Mouse (Mus musculus) lung, embryonic 15.5 days (tissue): ENCODE measurements around the gene Maats1. TPM values are rescaled to one million over a fixed set of nuclear protein-coding genes. Genes with fewer than 3 reads are reported as not detected.

Source experiments
- ATAC-seq: fragments of 200-750 bp; cut with Nextera tagmentation; 2 replicates; pipeline ENCODE4 v1.8.0; 2017; ENCODE audit warnings: moderate number of reproducible peaks, borderline replicate concordance; ENCODE audit not compliant: low FRiP score, low TSS enrichment; ENCODE audit errors: extremely low read depth
- H3K27ac ChIP-seq: fragments of 300-500 bp; sonication (generic); 2 replicates; pipeline ENCODE4 v1.5.1; 2015; ENCODE audit warnings: moderate library complexity, mild to moderate bottlenecking, inconsistent platforms
- H3K27me3 ChIP-seq: fragments of 300-500 bp; sonication (generic); 2 replicates; pipeline ENCODE4 v1.6.1; 2015; ENCODE audit warnings: inconsistent platforms
- H3K36me3 ChIP-seq: fragments of 300-500 bp; sonication (generic); 2 replicates; pipeline ENCODE4 v1.6.1; 2015; ENCODE audit warnings: inconsistent platforms
- H3K4me1 ChIP-seq: fragments of 300-500 bp; sonication (generic); 2 replicates; pipeline ENCODE4 v1.6.1; 2015; ENCODE audit warnings: inconsistent platforms
- H3K4me2 ChIP-seq: fragments of 300-500 bp; sonication (generic); 2 replicates; pipeline ENCODE4 v1.6.1; 2015; ENCODE audit warnings: inconsistent platforms, mild to moderate bottlenecking, moderate library complexity
- H3K4me3 ChIP-seq: fragments of 300-500 bp; sonication (generic); 2 replicates; pipeline ENCODE4 v1.5.1; 2015; ENCODE audit warnings: mild to moderate bottlenecking, inconsistent platforms
- H3K9ac ChIP-seq: fragments of 300-500 bp; sonication (generic); 2 replicates; pipeline ENCODE4 v1.6.1; 2015; ENCODE audit warnings: inconsistent platforms
- H3K9me3 ChIP-seq: fragments of 300-500 bp; sonication (generic); 2 replicates; pipeline ENCODE4 v1.6.1; 2016; ENCODE audit warnings: inconsistent platforms
- WGBS: fragments of 180-500 bp; shearing (Covaris S2); methylation state at CpG from one replicate; pipeline ENCODE4 v1.1.7; 2015; 5-methylcytosine and 5-hydroxymethylcytosine counted together
- polyA plus RNA-seq: library from polyadenylated mRNA; unstranded; fragments of >200 nt; fragmentation: Nextera tagmentation; extraction: Ambion mirVana; gene quantifications from 2 replicates; pipeline ENCODE4 v1.2.1, GENCODE M21; 2015

Gene Maats1
- polyA plus RNA-seq, 1 experiment from 2014 or later: 0.65 TPM

GRCm38 (mm10) chr16:38377546-38377945 lies 35.6 kb upstream of the Maats1 start:
- Histone ChIP-seq H3K36me3 (no peaks in the 10 kb centered on the region), H3K9ac (no peak overlapping the region), H3K4me1 (0 out of 2 replicates have a peak, but pooled peaks cover 7% of the 10 kb centered on the region), H3K9me3 (no peaks in the 10 kb centered on the region), H3K4me3 (no peak overlapping the region), H3K4me2 (no peak overlapping the region), H3K27ac (no peak overlapping the region), H3K27me3 (no peaks in the 10 kb centered on the region)
- no peak for ATAC-seq
- 80% methylated on average over 6 of the region's 6 CpGs for WGBS

- Histone ChIP-seq H3K36me3 (no peaks in the 10 kb centered on the region), H3K9me3 (no peaks in the 10 kb centered on the region), H3K4me2 (peak overlapping the region; percentile 54), H3K9ac (peak overlapping the region; percentile 36; the same call in 1 of the 2 replicates), H3K4me1 (0 out of 2 replicates have a peak, but pooled peaks cover 7% of the 10 kb centered on the region), H3K27me3 (no peaks in the 10 kb centered on the region), H3K27ac (peak overlapping the region; percentile 41; the same call in 1 of the 2 replicates), H3K4me3 (peak overlapping the region; percentile 38)
- 42% methylated on average over 8 of the region's 8 CpGs for WGBS
- ATAC-seq: no peak
These were observed 34.9 kb upstream of the Maats1 start for GRCm38 (mm10) chr16:38376841-38377249.

DNA sequence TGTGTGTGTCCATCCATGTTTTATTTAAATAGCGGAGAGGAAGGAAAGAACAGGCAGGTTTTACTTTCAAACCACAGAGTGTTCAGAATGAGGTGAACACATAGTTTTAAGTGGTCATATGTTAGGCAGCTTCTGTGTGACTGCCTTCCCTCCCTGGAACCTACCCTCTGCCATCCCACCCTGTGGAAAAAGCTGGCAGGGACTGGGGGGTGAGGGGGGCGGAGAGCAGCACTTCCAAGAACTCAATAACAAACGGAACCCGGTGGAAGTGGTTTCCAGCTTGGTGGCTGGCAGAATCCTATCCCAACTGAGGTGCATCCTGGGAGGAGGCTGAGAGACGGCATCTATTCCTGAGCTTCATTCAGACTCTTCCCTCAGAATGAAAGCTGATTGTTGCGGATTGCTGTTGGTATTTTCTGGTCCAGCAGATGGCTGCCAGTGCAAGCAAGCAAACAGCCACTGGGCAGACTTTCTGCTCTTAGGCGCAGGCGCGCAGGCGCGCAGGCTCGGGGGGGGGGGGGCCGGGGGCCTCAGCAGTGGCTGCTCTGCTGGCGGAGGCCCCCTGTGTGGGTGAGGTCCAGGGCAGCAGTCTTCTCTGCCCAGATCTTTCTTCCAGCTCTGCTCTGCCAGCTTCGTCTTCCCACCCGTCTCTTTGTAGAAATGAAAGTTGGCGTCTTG lies 34.4 kb upstream of the Maats1 start:
- WGBS: 21% methylated on average over 17 of the region's 17 CpGs
- Histone ChIP-seq H3K27ac (peak overlapping the region; percentile 41; the same call in 1 of the 2 replicates), H3K36me3 (no peaks in the 10 kb centered on the region), H3K9me3 (no peaks in the 10 kb centered on the region), H3K4me2 (peak overlapping the region; percentile 54), H3K27me3 (no peaks in the 10 kb centered on the region), H3K9ac (peak overlapping the region; percentile 36; the same call in 1 of the 2 replicates), H3K4me3 (peak overlapping the region; percentile 38), H3K4me1 (0 out of 2 replicates have a peak, but pooled peaks cover 7% of the 10 kb centered on the region)
- ATAC-seq: peak; percentile 84; the same call in 1 of the 2 replicates

- Histone ChIP-seq H3K9me3 (no peaks in the 10 kb centered on the region), H3K27me3 (no peaks in the 10 kb centered on the region), H3K4me2 (no peak overlapping the region), H3K4me1 (0 out of 2 replicates have a peak, but pooled peaks cover 7% of the 10 kb centered on the region), H3K9ac (no peak overlapping the region), H3K4me3 (no peak overlapping the region), H3K36me3 (no peaks in the 10 kb centered on the region), H3K27ac (no peak overlapping the region)
- 71% methylated on average over 7 of the region's 7 CpGs for WGBS
- no peak for ATAC-seq
These were observed 33.2 kb upstream of the Maats1 start for GRCm38 (mm10) chr16:38375182-38375581.

DNA sequence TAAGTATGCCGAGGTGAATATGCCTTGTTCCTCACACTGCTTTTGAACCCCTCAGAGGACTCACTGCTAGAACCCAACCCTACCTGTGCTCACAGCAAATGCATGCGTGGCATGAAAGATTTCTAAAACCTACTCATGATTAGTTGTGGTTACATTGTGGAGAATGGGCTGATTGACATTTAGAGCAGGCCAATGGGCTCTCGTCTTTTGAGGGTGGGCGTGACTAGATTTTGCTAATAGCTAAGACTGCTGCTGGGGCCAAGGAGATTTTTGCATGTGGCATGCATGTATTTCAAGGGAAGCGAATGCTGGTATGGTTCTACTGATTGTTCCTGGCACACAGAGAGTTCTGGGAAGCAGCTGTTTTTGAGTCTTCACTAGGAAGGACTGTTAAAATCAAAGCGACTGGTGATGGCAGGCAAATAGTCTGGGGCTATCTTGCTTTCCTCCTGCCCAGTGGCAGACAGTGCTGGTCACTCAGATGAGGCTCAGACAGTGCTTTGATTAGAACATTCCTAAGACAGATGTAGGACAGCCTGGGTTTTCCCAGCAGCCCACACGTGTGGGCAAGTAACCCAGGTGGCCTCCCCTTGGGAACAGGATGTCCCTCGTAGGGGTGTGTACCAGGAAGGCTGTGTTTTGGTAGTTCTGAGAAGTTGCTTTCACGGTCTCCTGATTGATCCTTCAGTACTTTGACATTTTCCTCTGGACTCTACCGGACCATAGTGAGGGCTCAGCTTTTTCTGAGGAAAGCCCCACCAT lies 32.6 kb upstream of the Maats1 start:
- H3K36me3 ChIP-seq: no peaks in the 10 kb centered on the region
- H3K4me1 ChIP-seq: 0 out of 2 replicates have a peak, but pooled peaks cover 7% of the 10 kb centered on the region
- 77% methylated on average over 10 of the region's 10 CpGs for WGBS
- no peaks in the 10 kb centered on the region for H3K27me3 ChIP-seq
- H3K9ac ChIP-seq: no peak overlapping the region
- no peak for ATAC-seq
- no peak overlapping the region for H3K4me2 ChIP-seq
- H3K4me3 ChIP-seq: no peak overlapping the region
- no peaks in the 10 kb centered on the region for H3K9me3 ChIP-seq
- no peak overlapping the region for H3K27ac ChIP-seq

- no peak overlapping the region for H3K4me3 ChIP-seq
- 81% methylated on average over 16 of the region's 16 CpGs for WGBS
These were observed 32.0 kb upstream of the Maats1 start for GRCm38 (mm10) chr16:38373941-38374340.

GRCm38 (mm10) chr16:38373439-38373838 lies 31.5 kb upstream of the Maats1 start:
- Histone ChIP-seq H3K27ac (no peak overlapping the region), H3K4me3 (no peak overlapping the region), H3K4me2 (no peak overlapping the region), H3K4me1 (0 out of 2 replicates have a peak, but pooled peaks cover 7% of the 10 kb centered on the region), H3K9me3 (no peaks in the 10 kb centered on the region), H3K9ac (no peak overlapping the region), H3K36me3 (no peaks in the 10 kb centered on the region), H3K27me3 (no peaks in the 10 kb centered on the region)
- 80% methylated on average over 10 of the region's 10 CpGs for WGBS
- ATAC-seq: no peak

More at GRCm38 (mm10) chr16:38373941-38374340, 32.0 kb upstream of the Maats1 start:
- no peaks in the 10 kb centered on the region for H3K27me3 ChIP-seq
- H3K9ac ChIP-seq: no peak overlapping the region
- no peak for ATAC-seq
- no peak overlapping the region for H3K27ac ChIP-seq
- H3K36me3 ChIP-seq: no peaks in the 10 kb centered on the region
- no peaks in the 10 kb centered on the region for H3K9me3 ChIP-seq
- H3K4me2 ChIP-seq: no peak overlapping the region
- H3K4me1 ChIP-seq: 0 out of 2 replicates have a peak, but pooled peaks cover 7% of the 10 kb centered on the region

DNA sequence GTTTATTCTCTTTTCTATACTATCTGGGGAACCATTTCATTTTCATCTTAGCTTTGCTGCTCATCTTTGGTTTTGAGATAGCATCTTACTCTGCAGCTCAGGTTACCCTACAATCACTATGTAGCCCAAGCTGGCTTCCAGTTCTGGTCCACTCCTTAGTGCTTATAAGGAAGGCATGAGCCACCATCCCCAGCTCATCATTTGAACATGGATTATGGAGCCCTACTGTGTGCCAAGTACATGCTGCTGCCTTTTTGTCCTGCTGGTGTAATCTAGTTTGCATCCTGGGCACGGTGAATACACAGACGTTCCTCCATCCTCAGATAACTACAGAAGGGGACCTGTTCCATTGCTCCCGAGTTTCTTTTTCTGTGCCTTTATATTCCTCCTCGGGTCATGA lies 30.9 kb upstream of the Maats1 start:
- no peak for ATAC-seq
- Histone ChIP-seq H3K9ac (no peak overlapping the region), H3K36me3 (no peaks in the 10 kb centered on the region), H3K4me3 (no peak overlapping the region), H3K4me1 (0 out of 2 replicates have a peak, but pooled peaks cover 7% of the 10 kb centered on the region), H3K27me3 (no peaks in the 10 kb centered on the region), H3K4me2 (no peak overlapping the region), H3K9me3 (no peaks in the 10 kb centered on the region), H3K27ac (no peak overlapping the region)
- 82% methylated on average over 4 of the region's 4 CpGs for WGBS

DNA sequence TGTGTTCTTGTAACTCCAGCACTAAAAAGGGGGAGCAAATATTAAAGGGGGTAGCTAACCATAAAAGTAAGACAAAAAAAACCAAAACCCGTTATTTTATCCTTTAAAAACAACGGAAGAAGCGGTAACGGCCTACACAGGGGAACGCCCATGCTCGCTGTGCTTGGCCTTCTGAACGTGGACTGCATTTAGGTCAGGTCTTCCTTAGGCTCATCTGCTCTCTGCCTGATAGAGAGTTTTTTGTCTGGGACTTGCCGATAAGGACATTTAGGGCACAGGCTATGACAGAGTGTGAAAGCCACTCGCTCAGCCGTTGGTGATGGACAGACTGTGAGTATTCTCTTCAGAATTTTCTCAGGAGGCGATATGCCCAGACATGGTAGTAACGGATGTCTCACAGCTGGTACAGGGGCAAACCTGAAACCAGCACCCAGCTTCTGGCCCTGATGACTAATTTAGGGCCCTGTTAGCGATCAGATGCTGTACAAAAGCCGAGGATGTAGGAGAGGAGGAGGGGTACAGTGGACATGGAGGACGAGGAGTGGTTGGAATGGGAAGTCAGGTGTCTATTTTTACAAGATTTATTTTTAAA lies 29.9 kb upstream of the Maats1 start:
- Histone ChIP-seq H3K4me2 (no peak overlapping the region), H3K9ac (no peak overlapping the region), H3K27ac (no peak overlapping the region), H3K27me3 (no peaks in the 10 kb centered on the region), H3K4me1 (0 out of 2 replicates have a peak, but pooled peaks cover 7% of the 10 kb centered on the region), H3K9me3 (no peaks in the 10 kb centered on the region), H3K36me3 (no peaks in the 10 kb centered on the region), H3K4me3 (no peak overlapping the region)
- 79% methylated on average over 15 of the region's 15 CpGs for WGBS
- no peak for ATAC-seq

GRCm38 (mm10) chr16:38370633-38371374 lies 28.9 kb upstream of the Maats1 start:
- no peaks in the 10 kb centered on the region for H3K27me3 ChIP-seq
- 64% methylated on average over 8 of the region's 8 CpGs for WGBS
- no peaks in the 10 kb centered on the region for H3K36me3 ChIP-seq
- no peak overlapping the region for H3K4me3 ChIP-seq
- H3K9me3 ChIP-seq: no peaks in the 10 kb centered on the region
- H3K9ac ChIP-seq: no peak overlapping the region
- H3K4me1 ChIP-seq: no peaks in the 10 kb centered on the region
- no peak overlapping the region for H3K4me2 ChIP-seq
- ATAC-seq: no peak
- no peak overlapping the region for H3K27ac ChIP-seq

- H3K9ac ChIP-seq: no peak overlapping the region
These were observed 28.1 kb upstream of the Maats1 start for GRCm38 (mm10) chr16:38369992-38370484.

More at GRCm38 (mm10) chr16:38369992-38370484, 28.1 kb upstream of the Maats1 start:
- WGBS: 69% methylated on average over 4 of the region's 4 CpGs
- no peak for ATAC-seq
- Histone ChIP-seq H3K36me3 (no peaks in the 10 kb centered on the region), H3K27me3 (no peaks in the 10 kb centered on the region), H3K9me3 (no peaks in the 10 kb centered on the region), H3K27ac (no peak overlapping the region), H3K4me3 (no peak overlapping the region), H3K4me1 (no peaks in the 10 kb centered on the region), H3K4me2 (no peak overlapping the region)
